8 mouse cellular contexts compared by ENCODE assay signal in the genomic region with DNA sequence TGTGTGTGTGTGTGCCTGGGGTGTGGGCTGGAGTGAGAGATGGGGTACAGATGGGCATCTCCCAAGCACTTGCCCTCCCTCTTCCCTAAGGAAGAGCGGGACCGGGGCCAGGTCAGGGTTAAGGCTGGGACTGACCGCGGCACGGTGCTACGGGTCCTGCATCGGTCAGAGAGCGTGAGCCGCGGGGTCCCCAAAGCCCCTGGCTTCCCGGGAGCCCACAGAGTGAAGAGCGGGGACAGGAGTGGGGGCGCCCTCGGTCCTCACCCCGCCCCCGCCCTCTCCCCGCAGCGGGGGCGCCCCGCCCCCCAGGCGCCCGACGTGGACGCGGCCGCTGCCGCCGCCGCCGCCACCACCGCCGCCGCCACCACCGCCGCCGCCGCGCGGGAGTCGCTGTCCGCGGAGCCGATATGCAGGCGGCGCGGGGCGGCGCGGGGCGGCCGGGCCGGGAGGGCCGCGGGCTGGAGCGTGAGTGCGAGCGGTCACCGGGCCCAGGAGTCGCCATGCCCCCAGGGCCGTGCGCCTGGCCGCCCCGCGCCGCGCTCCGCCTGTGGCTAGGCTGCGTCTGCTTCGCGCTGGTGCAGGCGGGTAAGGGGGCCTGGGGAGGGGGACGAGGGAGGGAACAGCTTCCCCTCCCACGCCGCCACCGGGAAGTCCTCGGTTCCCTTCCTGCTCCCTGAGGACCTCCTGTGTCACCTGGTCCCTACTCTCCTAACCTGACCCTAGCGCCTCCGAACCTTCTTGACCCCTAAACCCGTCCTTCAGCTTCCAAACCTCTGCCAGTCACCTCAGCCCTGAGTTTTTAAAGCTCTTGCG. TPM values are rescaled to one million over a fixed set of nuclear protein-coding genes. Genes with fewer than 3 reads are reported as not detected.
A peak's percentile ranks its signal among the peaks of the same experiment; 100 is the strongest.
DNase-seq lines count a peak whose midpoint lies in the region; TF ChIP-seq lines count a peak whose summit lies in the region.

A gene (plus strand): TSS at position 421 of the 813 bp plus-strand sequence.

- H3K4me1 ChIP-seq in ES-Bruce4 (ENCODE audit: control insufficient read depth, insufficient read depth, low read length), result no peaks in the 10 kb centered on the region
- peaks cover 3% of the 10 kb centered on the region; the same call in 1 of the 2 replicates for H3K4me1 ChIP-seq in embryonic fibroblast, embryonic 13.5 days (ENCODE audit: control insufficient read depth, insufficient read depth, low read length)
- peaks cover 28% of the 10 kb centered on the region for H3K4me1 ChIP-seq in limb, embryonic 10.5 days

- peak; percentile 77 for DNase-seq in cerebellum, adult 11-12 months
- DNase-seq in cerebellum, adult 11 months, result no peak
- DNase-seq in heart, postnatal 14 days, result peak; percentile 28 to 55
- peak; percentile 64 for DNase-seq in limb, embryonic 10.5 days (ENCODE audit: low spot score)
- DNase-seq in retina, embryonic 14.5 days (ENCODE audit: low spot score), result peak; percentile 52
- DNase-seq in spleen, adult 18-20 months, result no peak

- H3K36me3 ChIP-seq in ES-Bruce4 (ENCODE audit: control insufficient read depth, insufficient read depth, low read length, poor library complexity, severe bottlenecking), result no peaks in the 10 kb centered on the region
- H3K36me3 ChIP-seq in limb, embryonic 10.5 days, result no peaks in the 10 kb centered on the region

- TF ChIP-seq POLR2A in ES-Bruce4 (IDR thresholded peaks at IDR 0.05; ENCODE audit: insufficient read depth, low read length), result no peak
- no peak for TF ChIP-seq POLR2A in embryonic fibroblast, embryonic 13.5 days (IDR thresholded peaks at IDR 0.05; ENCODE audit: low read depth, low read length)

- TF ChIP-seq EP300 in ES-Bruce4 (IDR thresholded peaks at IDR 0.05; ENCODE audit: insufficient read depth, low read depth, low read length), result no peak

- H3K4me3 ChIP-seq in ES-Bruce4 (ENCODE audit: low read depth, low read length), result peak within 1 kb of the TSS; percentile 67
- peak within 1 kb of the TSS; percentile 8; the same call in 1 of the 2 replicates for H3K4me3 ChIP-seq in embryonic fibroblast, embryonic 13.5 days (ENCODE audit: insufficient read depth, low read length)
- H3K4me3 ChIP-seq in limb, embryonic 10.5 days, result peak within 1 kb of the TSS; percentile 68

- intact Hi-C loops in heart, postnatal 14 days (cut with DNase I), result loop anchor here (2.0 kb wide), 1 partner anchor 144 kb away; no protein-coding TSS in a partner anchor

- 10% methylated on average over 67 of the region's 80 CpGs for WGBS in limb, embryonic 10.5 days

- H3K9ac ChIP-seq in ES-Bruce4 (ENCODE audit: low read depth, poor library complexity, severe bottlenecking), result peak within 1 kb of the TSS; percentile 49

- peaks cover 3% of the 10 kb centered on the region; the same call in 1 of the 2 replicates for H3K27me3 ChIP-seq in ES-Bruce4 (ENCODE audit: control insufficient read depth, insufficient read depth, low read length, poor library complexity, severe bottlenecking)
- H3K27me3 ChIP-seq in limb, embryonic 10.5 days (ENCODE audit: low read depth, poor library complexity, severe bottlenecking), result peaks cover 55% of the 10 kb centered on the region

- no peak within 1 kb of the TSS for H3K27ac ChIP-seq in ES-Bruce4 (ENCODE audit: insufficient read depth, low read length)
- no peak within 1 kb of the TSS for H3K27ac ChIP-seq in embryonic fibroblast, embryonic 13.5 days (ENCODE audit: insufficient read depth, low read length)
- H3K27ac ChIP-seq in limb, embryonic 10.5 days, result peak within 1 kb of the TSS; percentile 82

- no peaks in the 10 kb centered on the region for H3K9me3 ChIP-seq in ES-Bruce4 (replicated peaks; ENCODE audit: control insufficient read depth, insufficient read depth, low read length, poor library complexity, severe bottlenecking)
- no peaks in the 10 kb centered on the region for H3K9me3 ChIP-seq in limb, embryonic 10.5 days (replicated peaks)

- TF ChIP-seq CTCF in ES-Bruce4 (IDR thresholded peaks at IDR 0.05; ENCODE audit: low read depth, low read length), result no peak
- TF ChIP-seq CTCF in embryonic fibroblast, embryonic 13.5 days (IDR thresholded peaks at IDR 0.05; ENCODE audit: borderline replicate concordance, insufficient read depth, low read length), result no peak

RNA-seq across cellular contexts. Expression of the gene that starts here (rescaled TPM):
- polyA plus RNA-seq in ES-Bruce4 (2011; ENCODE audit: insufficient read depth, insufficient read length, low read depth, missing spikeins), result 2.7 and 3.3 TPM in 2 replicates
- 0.53 and 1.1 TPM in 2 replicates for polyA plus RNA-seq in embryonic fibroblast, embryonic 13.5 days (2011; ENCODE audit: insufficient read length, low read depth, missing spikeins)
- 100 to 1,000 TPM; 221 to 229 TPM for total RNA-seq in heart, postnatal 14 days (2021)
- 2.0 and 2.6 TPM in 2 replicates for polyA plus RNA-seq in limb, embryonic 10.5 days (2016; fragmentation: Nextera tagmentation; extraction: Ambion mirVana)

Comparison
In these comparisons a context has a peak if more than half of its experiments do, and no peak if none do; other contexts are left out.
1. DNase-seq: peak in cerebellum, adult 11-12 months (single experiment), heart, postnatal 14 days (2 of 2), limb, embryonic 10.5 days (single experiment) and retina, embryonic 14.5 days (single experiment); none in cerebellum, adult 11 months (single experiment) and spleen, adult 18-20 months (0 of 2).
2. H3K4me3 ChIP-seq: peak in every context shown above with its lines; median percentile 68 in limb, embryonic 10.5 days; 67 in ES-Bruce4; 8 in embryonic fibroblast, embryonic 13.5 days.